Mouse (Mus musculus): ENCODE measurements around the gene Fgfr2.

Fgfr2 gene

GRCm38 (mm10) chr7:133007343-133007742 is 115.8 kb downstream of the Fgfr2 start:
- no peak for DNase-seq (ENCODE audit: low spot score in 2 of 2)

GRCm38 (mm10) chr7:133005772-133006171 is 117.4 kb downstream of the Fgfr2 start:
- DNase-seq (ENCODE audit: low spot score in 2 of 2) = no peak

- peak; percentile 48 to 70 for DNase-seq (ENCODE audit: low spot score in 2 of 2)
Observed at GRCm38 (mm10) chr7:133003421-133003820, 119.7 kb downstream of the Fgfr2 start.

GRCm38 (mm10) chr7:133002271-133002670 is 120.9 kb downstream of the Fgfr2 start:
- DNase-seq (ENCODE audit: low spot score in 2 of 2) = no peak

- no peak for DNase-seq (ENCODE audit: low spot score in 2 of 2)
Observed at GRCm38 (mm10) chr7:133001388-133001787, 121.8 kb downstream of the Fgfr2 start.

GRCm38 (mm10) chr7:132999061-132999460 is 124.1 kb downstream of the Fgfr2 start:
- no peak for DNase-seq (ENCODE audit: low spot score in 2 of 2)

- no peak for DNase-seq (ENCODE audit: low spot score in 2 of 2)
Observed at GRCm38 (mm10) chr7:132998639-132999038, 124.5 kb downstream of the Fgfr2 start.

GRCm38 (mm10) chr7:132996391-132996790 is 126.8 kb downstream of the Fgfr2 start:
- no peak for DNase-seq (ENCODE audit: low spot score in 2 of 2)

GRCm38 (mm10) chr7:132994628-132995191 is 128.4 kb downstream of the Fgfr2 start:
- DNase-seq (ENCODE audit: low spot score in 2 of 2) = no peak

- DNase-seq (ENCODE audit: low spot score in 2 of 2) = no peak
Observed at GRCm38 (mm10) chr7:132994120-132994519, 129.0 kb downstream of the Fgfr2 start.

- DNase-seq (ENCODE audit: low spot score in 2 of 2) = no peak
Observed at GRCm38 (mm10) chr7:132992967-132993615, 130.1 kb downstream of the Fgfr2 start.

- DNase-seq (ENCODE audit: low spot score in 2 of 2) = no peak
Observed at GRCm38 (mm10) chr7:132991240-132991900, 131.8 kb downstream of the Fgfr2 start.

- DNase-seq (ENCODE audit: low spot score in 2 of 2) = no peak
Observed at GRCm38 (mm10) chr7:132989839-132990238, 133.3 kb downstream of the Fgfr2 start.

GRCm38 (mm10) chr7:132982639-132983038 is 140.5 kb downstream of the Fgfr2 start:
- peak in 1 of 2 experiments; percentile 5 for DNase-seq (ENCODE audit: low spot score in 2 of 2)

GRCm38 (mm10) chr7:132977981-132978380 is 145.2 kb downstream of the Fgfr2 start:
- DNase-seq (ENCODE audit: low spot score in 2 of 2) = no peak

- DNase-seq (ENCODE audit: low spot score in 2 of 2) = no peak
Observed at GRCm38 (mm10) chr7:132976079-132976478, 147.1 kb downstream of the Fgfr2 start.

GRCm38 (mm10) chr7:132972079-132972478 is 151.1 kb downstream of the Fgfr2 start:
- no peak for DNase-seq (ENCODE audit: low spot score in 2 of 2)

- no peak for DNase-seq (ENCODE audit: low spot score in 2 of 2)
Observed at GRCm38 (mm10) chr7:132965707-132966106, 157.4 kb downstream of the Fgfr2 start.

GRCm38 (mm10) chr7:132964395-132964794 is 158.8 kb downstream of the Fgfr2 start:
- DNase-seq (ENCODE audit: low spot score in 2 of 2) = no peak

- no peak for DNase-seq (ENCODE audit: low spot score in 2 of 2)
Observed at GRCm38 (mm10) chr7:132950613-132951012, 172.5 kb downstream of the Fgfr2 start.

GRCm38 (mm10) chr7:132949968-132950367 is 173.2 kb downstream of the Fgfr2 start:
- no peak for DNase-seq (ENCODE audit: low spot score in 2 of 2)

- no peak for DNase-seq (ENCODE audit: low spot score in 2 of 2)
Observed at GRCm38 (mm10) chr7:132940569-132940968, 182.6 kb downstream of the Fgfr2 start.

- no peak for DNase-seq (ENCODE audit: low spot score in 2 of 2)
Observed at GRCm38 (mm10) chr7:132939118-132939517, 184.0 kb downstream of the Fgfr2 start.
